Mouse (Mus musculus) cerebellum, adult 9-11 months (tissue): ENCODE data around the gene 1700008O03Rik.

Experiments
- DNase-seq: peaks from one replicate; pipeline ENCODE4 v3.0.0; 2022

Gene 1700008O03Rik

GRCm38 (mm10) chr7:44343459-44344015, 42.1 kb downstream of the 1700008O03Rik start:
- no peak for DNase-seq

GRCm38 (mm10) chr7:44341714-44342113, 43.9 kb downstream of the 1700008O03Rik start:
- DNase-seq = no peak

GRCm38 (mm10) chr7:44341119-44341518, 44.5 kb downstream of the 1700008O03Rik start:
- no peak for DNase-seq

- DNase-seq = no peak
Observed at GRCm38 (mm10) chr7:44340226-44340625, 45.4 kb downstream of the 1700008O03Rik start.

- peak; percentile 76 for DNase-seq
Observed at GRCm38 (mm10) chr7:44337121-44337849, 48.3 kb downstream of the 1700008O03Rik start.

- peak; percentile 81 for DNase-seq
Observed at GRCm38 (mm10) chr7:44336046-44337021, 49.3 kb downstream of the 1700008O03Rik start.

- DNase-seq = peak; percentile 86
Observed at GRCm38 (mm10) chr7:44335031-44335878, 50.4 kb downstream of the 1700008O03Rik start.

- peak; percentile 56 for DNase-seq
Observed at GRCm38 (mm10) chr7:44334139-44334538, 51.5 kb downstream of the 1700008O03Rik start.

- DNase-seq = no peak
Observed at GRCm38 (mm10) chr7:44332336-44332735, 53.3 kb downstream of the 1700008O03Rik start.

GRCm38 (mm10) chr7:44326614-44327013, 59.0 kb downstream of the 1700008O03Rik start:
- no peak for DNase-seq

GRCm38 (mm10) chr7:44322290-44322689, 63.3 kb downstream of the 1700008O03Rik start:
- no peak for DNase-seq

- DNase-seq = peak; percentile 79
Observed at GRCm38 (mm10) chr7:44320886-44321285, 64.7 kb downstream of the 1700008O03Rik start.

- peak; percentile 32 for DNase-seq
Observed at GRCm38 (mm10) chr7:44317913-44318312, 67.7 kb downstream of the 1700008O03Rik start.

- DNase-seq = no peak
Observed at GRCm38 (mm10) chr7:44312484-44312883, 73.1 kb downstream of the 1700008O03Rik start.

- peak; percentile 64 for DNase-seq
Observed at GRCm38 (mm10) chr7:44311713-44312304, 73.8 kb downstream of the 1700008O03Rik start.

- DNase-seq = peak; percentile 71
Observed at GRCm38 (mm10) chr7:44310878-44311712, 74.5 kb downstream of the 1700008O03Rik start.

GRCm38 (mm10) chr7:44310285-44310877, 75.2 kb downstream of the 1700008O03Rik start:
- DNase-seq = peak; percentile 77
